Mouse (Mus musculus) hematopoietic stem cell, adult 5-6 weeks (primary cell): ENCODE measurements at regions not wholly inside any gene's neighbourhood (a gene's known extent, or its start where the extent isn't known, plus 50 kb on each side); places are given as distances from the start of the nearest gene placed in this dataset.

Source experiments
- ATAC-seq, 2 experiments: fragments of 125-278 bp in 1 of 2; replicated peaks in 1 of 2; 2 replicates each; pipeline ENCODE4 v1.8.0; 2016 to 2017; ENCODE audit warnings: inconsistent platforms in 2 of 2, mild to moderate bottlenecking in 2 of 2, moderate number of reproducible peaks in 2 of 2, low read depth in 1 of 2, moderate TSS enrichment in 1 of 2; ENCODE audit not compliant: low FRiP score in 2 of 2, poor library complexity in 2 of 2, severe bottlenecking in 2 of 2, insufficient read depth in 1 of 2, low TSS enrichment in 1 of 2

GRCm38 (mm10) chr9:61025341-61025740 is 231.0 kb downstream of the Uaca start:
- ATAC-seq, result peak; percentile 47 to 63

- ATAC-seq, result no peak
Measured at GRCm38 (mm10) chr9:61028775-61029401, 234.5 kb downstream of the Uaca start.

- peak; percentile 61 to 69 for ATAC-seq
Measured at GRCm38 (mm10) chr9:61031699-61032447, 237.5 kb downstream of the Uaca start.

GRCm38 (mm10) chr9:61032448-61033433 is 238.4 kb downstream of the Uaca start:
- ATAC-seq, result no peak

- ATAC-seq, result no peak
Measured at GRCm38 (mm10) chr9:61033593-61033992, 239.3 kb downstream of the Uaca start.

DNA sequence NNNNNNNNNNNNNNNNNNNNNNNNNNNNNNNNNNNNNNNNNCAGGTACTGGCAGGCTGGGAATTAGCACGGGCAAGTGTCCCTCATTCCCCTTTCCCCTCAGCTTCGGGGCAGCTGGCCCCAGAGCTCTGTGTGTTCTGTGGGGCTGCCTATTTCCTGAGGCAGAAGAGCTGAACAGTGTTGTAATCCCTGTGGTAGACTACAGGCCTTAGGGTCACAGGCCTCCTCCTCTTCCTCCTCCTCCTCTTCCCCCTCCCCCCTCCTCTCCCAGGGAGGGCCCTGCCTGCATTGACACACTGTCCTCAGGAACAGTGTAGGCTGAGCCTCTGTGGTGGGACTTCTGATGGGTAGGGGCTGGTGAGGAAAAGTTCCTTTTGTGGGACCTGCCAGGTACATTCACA is 247.7 kb downstream of the Uaca start:
- peak; percentile 24 to 34; a peak in 2 of 4 replicates for ATAC-seq

- no peak for ATAC-seq
Measured at GRCm38 (mm10) chr9:61044983-61045382, 250.6 kb downstream of the Uaca start.

DNA sequence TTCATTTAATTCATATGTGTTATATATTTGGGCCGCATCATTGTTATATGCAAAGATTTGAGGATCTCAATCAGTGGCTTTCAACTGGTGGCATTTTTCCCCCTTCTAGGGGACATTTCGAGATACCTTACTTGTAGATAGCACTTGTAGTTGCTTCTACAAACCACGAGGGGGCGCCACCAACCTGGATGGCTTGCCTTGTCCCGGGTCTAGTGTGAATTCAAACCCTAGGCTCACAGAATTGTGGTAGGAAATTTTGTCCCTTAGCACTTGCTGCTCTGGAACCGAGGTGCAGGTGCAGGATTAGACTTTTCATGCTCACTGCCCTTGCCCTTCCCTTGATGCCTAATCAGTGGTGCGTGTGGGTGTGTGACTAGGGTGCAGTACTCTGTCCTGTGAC is 252.2 kb downstream of the Uaca start:
- peak; percentile 43 to 56; a peak in 3 of 4 replicates for ATAC-seq

DNA sequence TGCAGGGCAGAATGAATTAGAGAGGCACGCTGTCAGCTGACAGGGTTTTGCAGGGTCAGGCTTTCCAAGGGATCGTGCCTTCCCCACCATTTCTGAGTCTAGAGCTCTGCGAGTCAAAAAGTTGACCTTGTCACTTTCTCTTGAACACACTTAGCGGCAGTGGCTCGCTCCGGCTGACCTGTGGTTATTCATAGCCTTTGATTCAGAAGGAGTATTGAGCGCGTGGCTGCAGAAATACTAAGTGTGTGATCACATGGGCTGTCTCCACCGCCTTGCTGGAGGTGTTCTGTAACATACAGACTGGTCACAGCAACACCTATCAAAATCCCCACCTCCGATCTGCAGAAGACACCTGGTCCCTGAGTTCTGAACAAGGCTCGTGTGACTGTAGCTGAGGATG is 252.9 kb downstream of the Uaca start:
- no peak for ATAC-seq

- ATAC-seq, result no peak
Measured at GRCm38 (mm10) chr9:61048576-61048975, 254.2 kb downstream of the Uaca start.

GRCm38 (mm10) chr9:61052621-61053020 is 258.3 kb downstream of the Uaca start:
- ATAC-seq, result no peak

GRCm38 (mm10) chr9:61054427-61054826 is 260.1 kb downstream of the Uaca start:
- peak; percentile 69 to 80 for ATAC-seq

GRCm38 (mm10) chr9:61055392-61055791 is 261.1 kb downstream of the Uaca start:
- ATAC-seq, result no peak

DNA sequence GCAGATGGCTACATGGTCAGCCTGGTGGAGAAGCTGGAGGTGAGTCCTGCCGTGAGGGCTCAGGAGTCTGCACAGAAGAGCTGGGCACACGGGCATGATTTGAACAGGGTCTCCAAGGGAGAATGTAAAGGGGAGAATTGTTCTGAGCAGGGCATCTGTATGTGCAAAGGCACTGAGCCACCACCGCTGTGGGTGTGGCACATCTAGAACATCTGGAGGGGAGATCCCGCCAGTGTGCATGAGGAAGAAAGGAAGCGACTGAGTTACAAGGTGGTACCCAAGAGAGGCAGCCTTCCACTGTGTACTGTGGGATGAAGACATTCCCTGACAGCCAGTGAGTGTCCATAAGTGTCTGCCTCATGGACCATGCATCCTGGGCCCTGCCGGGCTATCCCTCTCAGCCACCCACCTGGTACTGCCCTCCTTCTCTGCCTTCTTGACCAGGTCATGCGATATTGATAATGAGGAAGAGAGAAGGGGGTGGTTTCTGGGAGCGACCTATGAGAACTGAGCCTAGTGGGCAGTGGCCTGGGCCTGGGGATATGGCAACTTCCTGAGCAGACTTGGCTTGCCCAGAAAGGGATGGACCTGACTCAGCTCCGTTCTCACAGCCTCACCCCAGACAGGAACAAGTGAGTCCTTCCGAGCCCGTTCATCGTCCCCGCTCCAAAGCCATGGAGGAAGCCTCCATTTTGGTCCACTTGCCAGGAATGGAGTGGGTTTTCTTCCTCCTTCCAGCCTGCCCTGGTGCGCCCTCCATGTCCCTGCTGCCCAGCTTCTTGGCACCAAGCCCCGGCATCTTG is 261.8 kb downstream of the Uaca start:
- ATAC-seq, result peak in 1 of 2 experiments; percentile 4; a peak in 1 of 4 replicates

- ATAC-seq, result peak; percentile 76 to 83
Measured at GRCm38 (mm10) chr9:61056731-61057270, 262.5 kb downstream of the Uaca start.

DNA sequence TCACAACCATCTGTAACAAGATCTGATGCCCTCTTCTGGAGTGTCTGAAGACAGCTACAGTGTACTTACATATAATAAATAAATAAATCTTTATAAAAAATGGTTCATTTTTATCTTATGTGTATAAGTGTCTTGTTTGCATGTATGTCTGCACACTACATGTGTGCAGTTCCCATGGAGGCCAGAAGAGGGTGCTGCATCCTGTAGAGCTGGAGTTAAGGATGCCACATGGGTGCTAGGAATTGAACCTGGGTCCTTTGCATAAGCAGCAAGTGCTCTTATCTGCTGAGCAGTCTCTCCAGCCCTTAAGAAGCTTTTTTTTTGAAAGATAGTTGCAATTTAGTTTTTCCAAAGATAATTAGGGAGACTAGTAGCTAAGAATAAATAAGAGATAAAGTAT is 264.9 kb downstream of the Uaca start:
- no peak for ATAC-seq

- no peak for ATAC-seq
Measured at GRCm38 (mm10) chr9:61060958-61061357, 266.6 kb downstream of the Uaca start.
